13 mouse cellular contexts compared by ENCODE assay signal in genomic region chr15:84640722-84641121, GRCm38 (mm10). TPM values are rescaled to one million over a fixed set of nuclear protein-coding genes. Genes with fewer than 3 reads are reported as not detected.
DNase-seq lines count a peak whose midpoint lies in the region; ATAC-seq and TF ChIP-seq lines count a peak whose summit lies in the region.
"Had no signal": no experiment of that assay in that cellular context is flagged by ENCODE, and none has a peak within 500 bp of the region (broad histone marks: within the 10 kb centered on the region; RNA-seq: fewer than 3 reads in every experiment).

No protein-coding gene starts in this region.

- DNase-seq in cerebellum, postnatal 10 days: peak; percentile 67 to 87
- no peak for DNase-seq in cerebellum, adult 11 months
- DNase-seq in hindbrain, postnatal 0 days (ENCODE audit: low spot score): peak; percentile 45
- DNase-seq in hindbrain, embryonic 10.5 days (ENCODE audit: low spot score): no peak
- DNase-seq in right cerebral cortex, postnatal 10 days (ENCODE audit: low spot score in 2 of 2): peak; percentile 74 to 79
- no peak for DNase-seq in right cerebral cortex, adult 2 months (ENCODE audit: low spot score in 2 of 2)
- DNase-seq in retina, embryonic 14.5 days (ENCODE audit: low spot score): no peak
- no peak for DNase-seq in ovary, postnatal 14 days (ENCODE audit: low spot score)
- DNase-seq: lung, postnatal 14 days; spleen, adult 18-20 months; thymus, postnatal 4 days had no signal

- WGBS in hindbrain, postnatal 0 days: 56% methylated on average over 6 of the region's 6 CpGs
- WGBS in hindbrain, embryonic 10.5 days: 91% methylated on average over 6 of the region's 6 CpGs

- no peaks in the 10 kb centered on the region for H3K4me1 ChIP-seq in hindbrain, postnatal 0 days (ENCODE audit: insufficient read depth, low read length)
- peaks cover 45% of the 10 kb centered on the region for H3K4me1 ChIP-seq in hindbrain, embryonic 10.5 days (replicated peaks)
- H3K4me1 ChIP-seq: midbrain, embryonic 12.5 days had no signal

- H3K9me3 ChIP-seq in hindbrain, postnatal 0 days (ENCODE audit: low read length): no peaks in the 10 kb centered on the region
- H3K9me3 ChIP-seq in hindbrain, embryonic 10.5 days: no peaks in the 10 kb centered on the region
- H3K9me3 ChIP-seq: liver, embryonic 15.5 days; midbrain, embryonic 12.5 days had no signal

- H3K27me3 ChIP-seq in hindbrain, postnatal 0 days (ENCODE audit: insufficient read depth, low read length): no peaks in the 10 kb centered on the region
- no peaks in the 10 kb centered on the region for H3K27me3 ChIP-seq in hindbrain, embryonic 10.5 days (ENCODE audit: insufficient read depth, poor library complexity, severe bottlenecking)
- H3K27me3 ChIP-seq: liver, embryonic 15.5 days; midbrain, embryonic 12.5 days had no signal

- H3K27ac ChIP-seq in hindbrain, postnatal 0 days: peak overlapping the region; percentile 59; the same call in 1 of the 2 replicates
- H3K27ac ChIP-seq in hindbrain, embryonic 10.5 days: no peak overlapping the region
- H3K27ac ChIP-seq: liver, embryonic 15.5 days; midbrain, embryonic 12.5 days had no signal

- H3K4me2 ChIP-seq in hindbrain, postnatal 0 days (ENCODE audit: low read depth, low read length): no peak overlapping the region
- H3K4me2 ChIP-seq: liver, embryonic 15.5 days; midbrain, embryonic 12.5 days had no signal

- no peak for TF ChIP-seq CTCF in hindbrain, postnatal 0 days (IDR thresholded peaks at IDR 0.05; ENCODE audit: low read depth)

- ATAC-seq in hindbrain, postnatal 0 days: peak; percentile 46; the same call in 1 of the 2 replicates

- H3K4me3 ChIP-seq in hindbrain, postnatal 0 days (ENCODE audit: low read length): no peak overlapping the region
- no peak overlapping the region for H3K4me3 ChIP-seq in hindbrain, embryonic 10.5 days
- H3K4me3 ChIP-seq: liver, embryonic 15.5 days; midbrain, embryonic 12.5 days had no signal

- H3K36me3 ChIP-seq in hindbrain, postnatal 0 days (ENCODE audit: insufficient read depth, low read length): no peaks in the 10 kb centered on the region
- no peaks in the 10 kb centered on the region for H3K36me3 ChIP-seq in hindbrain, embryonic 10.5 days
- H3K36me3 ChIP-seq: liver, embryonic 15.5 days; midbrain, embryonic 12.5 days had no signal

- H3K9ac ChIP-seq in hindbrain, postnatal 0 days (replicated peaks; ENCODE audit: low read length): no peak overlapping the region
- H3K9ac ChIP-seq: liver, embryonic 15.5 days; midbrain, embryonic 12.5 days had no signal

RNA-seq across cellular contexts. Expression of gene Prr5, which starts 28.7 kb away (rescaled TPM):
- 25.5 and 34.2 TPM in 2 replicates for total RNA-seq in hindbrain, postnatal 0 days (2014; rRNA removed)
- 33.2 and 36.6 TPM in 2 replicates for polyA plus RNA-seq in hindbrain, postnatal 0 days (2015; fragmentation: Nextera tagmentation; extraction: Ambion mirVana)
- polyA plus RNA-seq in hindbrain, embryonic 10.5 days (2016; fragmentation: Nextera tagmentation; extraction: Ambion mirVana): 17.9 and 20.4 TPM in 2 replicates

Comparison
In these comparisons a context has a peak if more than half of its experiments do, and no peak if none do; other contexts are left out.
1. DNase-seq: peak in cerebellum, postnatal 10 days (2 of 2), hindbrain, postnatal 0 days (single experiment) and right cerebral cortex, postnatal 10 days (2 of 2); none in cerebellum, adult 11 months (single experiment), hindbrain, embryonic 10.5 days (single experiment), right cerebral cortex, adult 2 months (0 of 2), retina, embryonic 14.5 days (single experiment) and ovary, postnatal 14 days (single experiment).